Mouse (Mus musculus) neural tube, embryonic 14.5 days (tissue): Measurements from ENCODE around the gene Gm5148. TPM values are rescaled to one million over a fixed set of nuclear protein-coding genes. Genes with fewer than 3 reads are reported as not detected.

Experiments
- ATAC-seq: fragments of 200-750 bp; cut with Nextera tagmentation; 2 replicates; pipeline ENCODE4 v1.8.0; 2017; ENCODE audit warnings: low read depth, mild to moderate bottlenecking, moderate TSS enrichment, moderate library complexity
- H3K27ac ChIP-seq: fragments of 300-500 bp; sonication (generic); 2 replicates; pipeline ENCODE4 v1.5.1; 2014; ENCODE audit warnings: low read depth, mild to moderate bottlenecking, control low read depth, low read length, moderate library complexity, mixed read lengths
- H3K27me3 ChIP-seq: fragments of 300-500 bp; sonication (generic); 2 replicates; pipeline ENCODE4 v1.6.1; 2014; ENCODE audit warnings: low read length; ENCODE audit not compliant: control insufficient read depth, insufficient read depth
- H3K36me3 ChIP-seq: fragments of 300-500 bp; sonication (generic); 2 replicates; pipeline ENCODE4 v1.6.1; 2014; ENCODE audit warnings: low read length, mixed read lengths; ENCODE audit not compliant: control insufficient read depth, insufficient read depth
- H3K4me1 ChIP-seq: fragments of 300-500 bp; sonication (generic); 2 replicates; pipeline ENCODE4 v1.6.1; 2014; ENCODE audit warnings: low read length; ENCODE audit not compliant: control insufficient read depth, insufficient read depth
- H3K4me2 ChIP-seq: fragments of 300-500 bp; sonication (generic); 2 replicates; pipeline ENCODE4 v1.6.1; 2014; ENCODE audit warnings: mild to moderate bottlenecking, low read depth, low read length, control low read depth
- H3K4me3 ChIP-seq: fragments of 300-500 bp; sonication (generic); 2 replicates; pipeline ENCODE4 v1.5.1; 2014; ENCODE audit warnings: low read depth, low read length, control low read depth, mixed read lengths
- H3K9ac ChIP-seq: fragments of 300-500 bp; sonication (generic); replicated peaks from 2 replicates; pipeline ENCODE4 v1.6.1; 2014; ENCODE audit warnings: low read depth, mild to moderate bottlenecking, control low read depth, low read length, mixed read lengths
- H3K9me3 ChIP-seq: fragments of 300-500 bp; sonication (generic); 2 replicates; pipeline ENCODE4 v1.6.1; 2016; ENCODE audit warnings: low read length; ENCODE audit not compliant: control insufficient read depth
- WGBS: fragments of 180-500 bp; shearing (Covaris S2); extraction: QIAGEN DNeasy Blood & Tissue Kit; methylation state at CpG from one replicate; pipeline ENCODE4 v1.1.7; 2014; 5-methylcytosine and 5-hydroxymethylcytosine counted together
- polyA plus RNA-seq: library from polyadenylated mRNA; unstranded; fragments of >200 nt; fragmentation: Nextera tagmentation; extraction: Ambion mirVana; gene quantifications from 2 replicates; pipeline ENCODE4 v1.2.1, GENCODE M21; 2014

The Gm5148 gene
- polyA plus RNA-seq, 1 experiment from 2014 or later: 15.4 TPM

DNA sequence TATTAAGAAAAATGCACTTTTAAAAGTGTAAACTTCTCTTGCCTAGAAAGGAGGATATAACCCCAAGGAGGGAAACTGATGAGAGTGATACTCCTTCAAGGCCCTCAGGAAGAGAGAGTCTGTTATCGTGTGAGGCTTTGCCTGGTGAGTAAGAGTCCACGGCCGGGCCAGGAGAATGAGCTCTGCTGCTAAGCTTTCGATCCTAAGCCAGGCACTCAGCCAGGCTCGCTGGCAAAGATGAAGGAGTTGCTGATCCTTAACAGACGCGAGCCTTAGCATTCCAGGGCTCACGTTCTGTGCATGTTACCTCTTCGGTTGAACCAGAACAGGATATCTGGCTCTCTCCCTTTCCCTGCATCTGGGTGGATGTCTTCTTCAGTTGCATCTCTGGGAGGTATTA, 11.8 kb downstream of the Gm5148 start:
- H3K4me3 ChIP-seq: no peak overlapping the region
- H3K27me3 ChIP-seq: no peaks in the 10 kb centered on the region
- no peaks in the 10 kb centered on the region for H3K4me1 ChIP-seq
- WGBS: 85% methylated on average over 9 of the region's 9 CpGs
- no peak for ATAC-seq
- no peak overlapping the region for H3K4me2 ChIP-seq
- no peaks in the 10 kb centered on the region for H3K36me3 ChIP-seq
- no peaks in the 10 kb centered on the region for H3K9me3 ChIP-seq
- H3K27ac ChIP-seq: no peak overlapping the region
- no peak overlapping the region for H3K9ac ChIP-seq

DNA sequence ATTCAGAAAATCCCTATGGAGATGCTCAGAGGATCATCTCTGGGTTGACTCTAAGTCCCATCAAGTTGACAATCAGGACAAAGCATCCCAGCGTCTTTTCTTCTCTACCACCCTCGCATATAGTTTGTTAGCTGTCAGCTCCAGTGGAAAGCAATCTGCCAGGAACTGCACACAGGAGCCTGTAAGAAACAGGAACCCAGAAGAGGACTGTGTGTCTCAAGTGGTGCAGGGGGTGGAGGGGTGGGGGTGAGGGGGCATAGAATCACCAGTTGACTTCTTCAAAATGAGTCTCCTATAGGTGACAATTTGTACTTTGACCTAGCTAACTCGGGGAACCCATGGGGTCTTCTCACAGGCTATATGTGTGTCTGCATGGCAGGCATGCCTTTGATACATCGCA, 12.7 kb downstream of the Gm5148 start:
- no peak for ATAC-seq
- H3K36me3 ChIP-seq: no peaks in the 10 kb centered on the region
- no peaks in the 10 kb centered on the region for H3K9me3 ChIP-seq
- H3K4me1 ChIP-seq: no peaks in the 10 kb centered on the region
- H3K27ac ChIP-seq: no peak overlapping the region
- H3K4me3 ChIP-seq: no peak overlapping the region
- H3K9ac ChIP-seq: no peak overlapping the region
- H3K27me3 ChIP-seq: no peaks in the 10 kb centered on the region
- H3K4me2 ChIP-seq: no peak overlapping the region
- 91% methylated on average over 4 of the region's 4 CpGs for WGBS

DNA sequence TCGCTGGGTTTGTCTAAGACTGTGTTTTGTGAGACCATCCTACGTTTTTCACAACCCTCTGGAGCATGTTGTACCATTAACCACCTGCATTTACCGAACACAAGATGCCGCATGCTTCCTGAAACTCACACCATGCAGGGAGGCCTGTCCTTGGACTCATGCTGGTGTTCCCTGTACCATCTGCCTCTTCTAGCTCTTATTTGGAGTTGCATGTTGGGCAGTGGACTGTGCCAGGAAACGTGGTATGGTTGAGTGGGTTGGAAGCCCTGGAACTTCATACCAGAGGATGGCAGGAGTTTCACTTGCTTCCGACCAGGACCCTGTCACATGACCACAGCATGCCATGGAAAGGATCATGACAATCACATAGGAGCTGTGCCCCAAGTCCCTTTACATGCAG, 16.5 kb downstream of the Gm5148 start:
- 87% methylated on average over 6 of the region's 6 CpGs for WGBS

DNA sequence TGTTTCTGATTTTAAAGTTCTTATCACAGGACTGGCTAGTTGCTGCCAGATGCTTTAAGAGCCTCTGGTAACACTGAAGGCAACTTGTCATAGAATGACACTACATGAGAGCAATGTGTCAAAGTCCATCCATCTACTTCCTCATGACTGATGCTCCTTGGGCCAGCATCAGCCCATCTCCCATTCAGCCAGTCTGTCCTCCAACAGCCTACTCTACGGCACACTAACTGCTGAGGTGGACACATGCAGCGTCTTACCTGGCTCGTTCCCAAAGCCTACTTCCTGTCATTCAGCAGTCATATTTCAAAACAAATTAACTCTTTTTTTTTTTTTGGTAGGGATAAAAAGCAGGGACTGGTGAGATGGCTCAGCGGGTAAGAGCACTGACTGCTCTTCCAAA, 17.9 kb downstream of the Gm5148 start:
- no peaks in the 10 kb centered on the region for H3K9me3 ChIP-seq
- H3K36me3 ChIP-seq: no peaks in the 10 kb centered on the region
- H3K27me3 ChIP-seq: no peaks in the 10 kb centered on the region
- no peak for ATAC-seq
- H3K27ac ChIP-seq: no peak overlapping the region
- H3K4me2 ChIP-seq: no peak overlapping the region
- no peak overlapping the region for H3K9ac ChIP-seq
- H3K4me3 ChIP-seq: no peak overlapping the region
- no peaks in the 10 kb centered on the region for H3K4me1 ChIP-seq
- WGBS: 82% methylated on average over 4 of the region's 4 CpGs

More for the DNA sequence above, 16.5 kb downstream of the Gm5148 start:
- Histone ChIP-seq H3K4me2 (no peak overlapping the region), H3K4me3 (no peak overlapping the region), H3K27me3 (no peaks in the 10 kb centered on the region), H3K4me1 (no peaks in the 10 kb centered on the region), H3K9ac (no peak overlapping the region), H3K9me3 (no peaks in the 10 kb centered on the region), H3K36me3 (no peaks in the 10 kb centered on the region), H3K27ac (no peak overlapping the region)
- no peak for ATAC-seq

DNA sequence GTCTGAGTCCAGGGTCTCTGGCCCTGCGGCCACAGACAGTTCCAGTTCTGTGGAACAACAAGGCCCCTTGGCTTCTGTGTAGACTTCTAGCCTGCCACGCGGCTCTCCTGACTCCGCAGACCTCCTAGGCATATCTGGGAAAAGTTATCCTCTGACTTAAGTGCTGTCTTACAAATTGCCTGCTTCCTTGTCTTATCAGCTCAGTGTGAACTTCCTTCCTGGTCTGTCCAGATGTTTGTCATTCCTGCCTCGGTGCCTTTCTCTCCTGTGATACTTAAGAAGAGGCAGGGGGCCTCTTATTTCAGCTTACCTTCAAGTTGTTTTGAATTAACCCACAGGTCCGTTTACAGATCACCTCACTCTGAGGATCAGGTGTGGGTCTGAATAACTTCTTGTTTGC, 18.9 kb downstream of the Gm5148 start:
- H3K4me3 ChIP-seq: no peak overlapping the region
- H3K4me1 ChIP-seq: no peaks in the 10 kb centered on the region
- no peaks in the 10 kb centered on the region for H3K9me3 ChIP-seq
- ATAC-seq: no peak
- no peaks in the 10 kb centered on the region for H3K36me3 ChIP-seq
- no peak overlapping the region for H3K4me2 ChIP-seq
- no peak overlapping the region for H3K9ac ChIP-seq
- no peaks in the 10 kb centered on the region for H3K27me3 ChIP-seq
- H3K27ac ChIP-seq: no peak overlapping the region
- 73% methylated on average over 6 of the region's 6 CpGs for WGBS

DNA sequence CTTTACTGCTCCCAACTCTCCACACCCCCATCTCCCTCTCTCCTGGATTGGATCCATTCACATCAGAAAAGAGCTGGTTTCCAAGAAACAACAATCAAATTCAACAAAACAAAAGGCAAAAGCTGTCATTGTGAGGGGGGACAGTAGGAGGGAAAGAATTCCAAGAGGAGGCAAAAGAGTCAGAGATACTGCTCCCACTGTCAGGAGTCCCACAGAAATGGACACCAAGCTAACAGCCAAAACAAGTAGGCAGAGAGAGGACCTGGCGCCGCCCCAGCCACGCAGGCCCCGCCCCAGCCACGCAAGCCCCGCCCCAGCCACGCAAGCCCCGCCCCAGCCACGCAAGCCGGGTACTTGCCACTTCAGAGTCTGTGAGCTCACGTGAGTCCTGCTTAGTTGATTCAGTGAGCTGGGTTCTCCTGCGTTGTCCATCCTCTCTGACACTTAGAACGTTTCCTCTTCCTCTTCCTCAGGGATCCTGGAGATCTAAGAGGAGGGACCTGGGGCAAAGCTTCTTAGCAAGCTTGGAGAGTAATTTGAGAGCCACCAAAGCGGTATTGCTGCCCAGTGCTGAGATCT, 19.5 kb downstream of the Gm5148 start:
- Histone ChIP-seq H3K27me3 (no peaks in the 10 kb centered on the region), H3K9ac (no peak overlapping the region), H3K27ac (no peak overlapping the region), H3K4me2 (no peak overlapping the region), H3K4me1 (no peaks in the 10 kb centered on the region), H3K4me3 (no peak overlapping the region), H3K9me3 (no peaks in the 10 kb centered on the region), H3K36me3 (no peaks in the 10 kb centered on the region)
- no peak for ATAC-seq
- WGBS: 41% methylated on average over 14 of the region's 14 CpGs

DNA sequence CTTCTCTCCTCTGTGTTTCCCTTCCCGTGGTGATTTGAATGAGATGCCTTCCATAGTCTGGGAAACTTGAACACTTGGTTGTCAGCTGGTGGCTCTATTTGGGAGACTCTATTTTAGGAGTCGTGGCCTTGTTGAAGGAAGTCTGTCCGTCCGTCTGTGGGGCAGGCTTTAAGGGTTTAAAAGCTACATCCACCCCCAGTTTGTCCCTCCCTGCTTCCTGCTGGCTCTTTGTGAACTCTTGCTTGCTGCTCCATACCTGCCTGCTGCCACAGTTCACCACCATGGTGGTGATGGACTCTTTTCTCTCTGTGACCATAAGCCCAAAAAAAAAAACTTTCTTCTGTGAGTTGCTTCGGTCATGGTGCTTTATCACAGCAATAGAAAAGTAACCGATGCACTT, 21.2 kb downstream of the Gm5148 start:
- no peak for ATAC-seq
- H3K9me3 ChIP-seq: no peaks in the 10 kb centered on the region
- no peak overlapping the region for H3K9ac ChIP-seq
- H3K27me3 ChIP-seq: no peaks in the 10 kb centered on the region
- H3K27ac ChIP-seq: no peak overlapping the region
- no peaks in the 10 kb centered on the region for H3K36me3 ChIP-seq
- no peaks in the 10 kb centered on the region for H3K4me1 ChIP-seq
- H3K4me3 ChIP-seq: no peak overlapping the region
- 95% methylated on average over 6 of the region's 6 CpGs for WGBS
- no peak overlapping the region for H3K4me2 ChIP-seq

DNA sequence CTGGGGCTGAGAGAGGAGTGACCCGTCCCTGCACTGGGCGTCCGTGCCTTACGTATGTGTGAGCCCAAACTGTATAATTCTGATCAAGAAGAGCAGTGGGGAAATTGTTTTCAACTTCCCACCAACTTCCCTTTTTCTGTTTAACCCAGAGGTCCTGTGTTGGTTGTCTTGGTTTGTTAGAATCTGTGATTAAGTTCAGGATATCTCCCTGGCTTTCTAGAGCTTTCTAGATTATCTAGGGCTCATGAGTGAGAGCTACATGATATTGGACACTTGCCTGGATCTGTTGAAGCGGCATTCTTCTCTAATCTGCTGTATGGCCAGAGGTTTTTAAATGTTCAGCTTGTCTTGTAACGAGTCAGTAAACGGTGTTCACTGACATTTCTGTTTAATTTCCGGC, 30.7 kb downstream of the Gm5148 start:
- Histone ChIP-seq H3K9me3 (no peaks in the 10 kb centered on the region), H3K27ac (no peak overlapping the region), H3K36me3 (no peaks in the 10 kb centered on the region), H3K9ac (no peak overlapping the region), H3K4me1 (no peaks in the 10 kb centered on the region), H3K4me2 (no peak overlapping the region), H3K4me3 (no peak overlapping the region), H3K27me3 (no peaks in the 10 kb centered on the region)
- ATAC-seq: no peak
- WGBS: 91% methylated on average over 8 of the region's 8 CpGs

DNA sequence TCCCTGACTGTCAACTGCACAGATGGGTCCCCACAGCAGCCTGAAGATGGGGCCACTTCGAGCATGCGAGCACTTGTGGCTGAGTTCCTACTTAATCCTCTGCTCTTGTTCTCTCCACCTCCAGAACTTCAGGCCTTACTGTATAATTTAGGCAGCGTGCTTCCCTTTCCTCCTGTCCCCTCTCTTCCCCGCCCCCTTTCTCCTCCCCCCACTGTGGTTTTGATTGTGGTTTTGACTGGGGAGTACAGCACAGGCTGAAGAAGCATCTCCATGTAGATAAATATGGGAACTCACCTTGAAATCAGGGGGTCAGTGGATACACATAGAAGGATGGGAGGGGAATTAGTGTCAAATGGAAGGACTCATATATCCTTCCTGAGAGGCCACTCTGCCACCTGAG, 31.3 kb downstream of the Gm5148 start:
- H3K9ac ChIP-seq: no peak overlapping the region
- H3K27me3 ChIP-seq: no peaks in the 10 kb centered on the region
- no peak overlapping the region for H3K27ac ChIP-seq
- WGBS: 82% methylated on average over 4 of the region's 4 CpGs
- no peak for ATAC-seq
- H3K4me3 ChIP-seq: no peak overlapping the region
- H3K36me3 ChIP-seq: no peaks in the 10 kb centered on the region
- no peaks in the 10 kb centered on the region for H3K4me1 ChIP-seq
- no peak overlapping the region for H3K4me2 ChIP-seq
- H3K9me3 ChIP-seq: no peaks in the 10 kb centered on the region
